Mouse (Mus musculus) embryonic facial prominence, embryonic 12.5 days (tissue): ENCODE results near the gene Msh5. TPM values are rescaled to one million over a fixed set of nuclear protein-coding genes. Genes with fewer than 3 reads are reported as not detected.
"Not testable (repeated sequence)": the region's sequence is repeated elsewhere in the genome, so short reads cannot be mapped to it uniquely, and the experiment has no call there.

Source experiments
- ATAC-seq: fragments of 200-750 bp; cut with Nextera tagmentation; 2 replicates; pipeline ENCODE4 v1.8.0; 2017; ENCODE audit not compliant: insufficient number of reproducible peaks, insufficient read depth, low FRiP score, low TSS enrichment
- H3K27ac ChIP-seq: fragments of 300-500 bp; sonication (generic); 2 replicates; pipeline ENCODE4 v1.5.1; 2016; ENCODE audit warnings: mild to moderate bottlenecking
- H3K27me3 ChIP-seq: fragments of 300-500 bp; sonication (generic); 2 replicates; pipeline ENCODE4 v1.6.1; 2016; ENCODE audit warnings: mild to moderate bottlenecking, moderate library complexity
- H3K36me3 ChIP-seq: fragments of 300-500 bp; sonication (generic); 2 replicates; pipeline ENCODE4 v1.6.1; 2016; ENCODE audit warnings: mild to moderate bottlenecking
- H3K4me1 ChIP-seq: fragments of 300-500 bp; sonication (generic); 2 replicates; pipeline ENCODE4 v1.6.1; 2016
- H3K4me2 ChIP-seq: fragments of 300-500 bp; sonication (generic); replicated peaks from 2 replicates; pipeline ENCODE4 v1.6.1; 2016; ENCODE audit warnings: mild to moderate bottlenecking, moderate library complexity
- H3K4me3 ChIP-seq: fragments of 300-500 bp; sonication (generic); 2 replicates; pipeline ENCODE4 v1.5.1; 2016; ENCODE audit warnings: mild to moderate bottlenecking
- H3K9ac ChIP-seq: fragments of 300-500 bp; sonication (generic); 2 replicates; pipeline ENCODE4 v1.6.1; 2016; ENCODE audit warnings: mild to moderate bottlenecking, moderate library complexity
- H3K9me3 ChIP-seq: fragments of 300-500 bp; sonication (generic); 2 replicates; pipeline ENCODE4 v1.6.1; 2016; ENCODE audit warnings: mild to moderate bottlenecking, moderate library complexity
- WGBS: fragments of 180-500 bp; shearing (Covaris S2); methylation state at CpG from one replicate; pipeline ENCODE4 v1.1.7; 2016; 5-methylcytosine and 5-hydroxymethylcytosine counted together
- polyA plus RNA-seq: library from polyadenylated mRNA; unstranded; fragments of >200 nt; fragmentation: Nextera tagmentation; extraction: Ambion mirVana; gene quantifications from 2 replicates; pipeline ENCODE4 v1.2.1, GENCODE M21; 2016

The Msh5 gene
- polyA plus RNA-seq, 1 experiment from 2014 or later: 4.2 TPM

DNA sequence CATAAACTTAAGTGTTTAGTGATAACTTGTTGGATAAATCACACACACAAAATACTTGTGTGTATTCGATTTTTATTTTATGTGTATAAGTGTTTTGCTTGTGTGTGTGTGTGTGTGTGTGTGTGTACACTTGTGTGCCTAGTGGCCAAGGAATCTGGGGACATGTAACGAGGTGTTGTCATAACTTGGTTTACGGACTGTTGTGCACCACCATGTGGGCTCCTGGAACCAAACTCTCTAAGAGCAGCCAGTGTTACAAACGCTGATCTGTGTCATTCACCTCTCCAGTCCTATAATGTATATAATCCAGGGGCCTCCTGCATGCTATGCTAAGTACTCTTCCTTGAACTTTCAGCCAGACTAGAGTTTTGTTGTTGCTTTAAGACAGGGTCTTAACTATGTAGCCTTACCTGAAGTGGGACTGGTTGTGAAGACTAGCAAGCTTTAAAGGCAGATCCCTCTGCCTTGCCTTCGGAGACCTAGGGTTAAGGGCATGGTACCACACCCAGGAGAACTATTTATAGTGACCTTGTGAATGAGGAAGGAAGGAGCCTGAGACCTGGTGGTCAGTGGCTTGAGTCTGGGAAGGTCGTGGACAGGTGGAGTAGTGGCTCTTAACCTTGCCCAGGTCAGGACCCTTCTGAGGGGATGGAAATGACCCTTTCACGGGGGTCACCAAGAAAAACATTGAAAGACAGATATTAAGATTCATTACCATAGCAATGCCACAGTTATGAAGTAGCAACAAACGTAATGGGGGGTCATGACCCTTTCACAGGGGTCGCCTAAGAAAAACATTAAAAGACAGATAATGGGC lies 43.3 kb downstream of the Msh5 start:
- Histone ChIP-seq H3K36me3 (peaks cover 47% of the 10 kb centered on the region), H3K4me2 (peak overlapping the region; percentile 93), H3K4me3 (peak overlapping the region; percentile 68), H3K4me1 (peaks cover 23% of the 10 kb centered on the region), H3K9me3 (no peaks in the 10 kb centered on the region), H3K27me3 (no peaks in the 10 kb centered on the region), H3K27ac (no peak overlapping the region), H3K9ac (peak overlapping the region; percentile 92)
- WGBS: 65% methylated on average over 9 of the region's 9 CpGs
- no peak for ATAC-seq

DNA sequence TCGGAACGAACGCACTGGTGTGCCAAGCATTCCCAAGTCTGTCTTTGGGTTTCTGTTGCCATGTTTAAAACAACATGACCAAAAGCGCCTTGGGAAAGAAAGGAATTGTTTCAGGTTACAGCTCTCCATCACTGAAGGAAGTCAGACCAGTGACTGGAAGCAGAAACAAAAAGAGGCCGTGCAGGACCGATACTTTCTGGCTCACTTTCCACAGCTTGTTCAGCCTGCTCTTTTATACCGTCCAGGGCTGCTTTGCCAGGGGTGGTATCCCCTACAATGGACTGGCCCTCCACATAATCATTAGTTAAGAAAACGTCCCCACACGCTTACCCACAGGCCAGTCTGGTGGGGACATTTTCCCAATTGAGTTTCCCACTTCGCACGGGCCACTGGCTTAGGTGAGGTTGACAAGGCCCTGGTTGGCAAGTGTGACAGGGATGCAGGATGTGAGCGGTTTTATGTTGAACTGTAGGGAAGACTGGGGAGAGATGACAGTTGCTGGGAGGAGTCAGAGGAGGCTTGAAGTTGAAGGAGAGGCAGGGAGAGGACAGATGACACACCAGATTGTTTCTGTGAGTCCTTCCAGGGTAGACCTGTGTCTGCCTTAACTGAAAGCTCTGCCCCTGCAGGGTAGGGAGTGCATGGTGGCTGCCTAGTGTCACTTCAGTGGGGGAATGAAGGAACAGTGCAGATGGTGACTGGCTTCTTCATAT lies 44.2 kb downstream of the Msh5 start:
- peaks cover 42% of the 10 kb centered on the region for H3K36me3 ChIP-seq
- peak overlapping the region; percentile 68 for H3K4me3 ChIP-seq
- no peaks in the 10 kb centered on the region for H3K27me3 ChIP-seq
- H3K4me1 ChIP-seq: peaks cover 23% of the 10 kb centered on the region
- peak overlapping the region; percentile 92 for H3K9ac ChIP-seq
- H3K27ac ChIP-seq: peak overlapping the region; percentile 99
- H3K4me2 ChIP-seq: peak overlapping the region; percentile 93
- ATAC-seq: no peak
- 10% methylated on average over 12 of the region's 12 CpGs for WGBS
- no peaks in the 10 kb centered on the region for H3K9me3 ChIP-seq

DNA sequence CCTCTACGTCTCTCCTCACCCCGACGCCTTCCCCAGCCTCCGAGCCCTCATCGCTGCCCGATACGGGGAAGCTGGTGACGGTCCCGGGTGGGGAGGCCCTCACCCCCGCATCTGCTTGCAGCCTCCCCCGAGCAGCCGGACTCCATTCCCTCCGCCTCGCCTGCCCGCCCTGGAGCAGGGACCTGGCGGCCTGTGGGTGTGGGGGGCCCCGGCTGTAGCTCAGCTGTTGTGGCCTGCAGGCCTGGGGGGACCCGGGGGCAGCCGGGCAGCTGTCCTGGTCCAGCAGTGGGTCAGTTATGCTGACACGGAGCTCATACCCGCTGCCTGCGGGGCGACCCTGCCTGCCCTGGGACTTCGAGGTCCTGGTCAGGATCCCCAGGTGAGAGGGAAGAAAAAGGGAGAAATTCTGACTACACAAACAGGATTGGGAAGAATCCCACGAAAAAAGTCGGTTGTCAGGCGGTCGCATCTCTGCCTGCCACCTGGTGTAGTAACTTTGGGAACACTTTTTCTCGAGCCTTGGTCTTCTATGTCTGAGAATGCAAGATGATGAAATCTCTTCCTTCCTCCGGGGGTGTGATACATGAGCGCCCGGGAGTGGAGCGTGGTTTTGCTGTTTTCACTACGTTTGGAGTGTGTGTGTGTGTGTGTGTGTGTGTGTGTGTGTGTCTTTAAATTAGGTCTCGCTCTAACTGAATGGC lies 44.9 kb downstream of the Msh5 start:
- Histone ChIP-seq H3K9me3 (no peaks in the 10 kb centered on the region), H3K9ac (peak overlapping the region; percentile 92), H3K4me3 (peak overlapping the region; percentile 68), H3K27me3 (no peaks in the 10 kb centered on the region), H3K4me1 (peaks cover 26% of the 10 kb centered on the region), H3K36me3 (peaks cover 35% of the 10 kb centered on the region), H3K4me2 (peak overlapping the region; percentile 93), H3K27ac (peak overlapping the region; percentile 99)
- no peak for ATAC-seq
- under 1% methylated on average over 35 of the region's 35 CpGs for WGBS

DNA sequence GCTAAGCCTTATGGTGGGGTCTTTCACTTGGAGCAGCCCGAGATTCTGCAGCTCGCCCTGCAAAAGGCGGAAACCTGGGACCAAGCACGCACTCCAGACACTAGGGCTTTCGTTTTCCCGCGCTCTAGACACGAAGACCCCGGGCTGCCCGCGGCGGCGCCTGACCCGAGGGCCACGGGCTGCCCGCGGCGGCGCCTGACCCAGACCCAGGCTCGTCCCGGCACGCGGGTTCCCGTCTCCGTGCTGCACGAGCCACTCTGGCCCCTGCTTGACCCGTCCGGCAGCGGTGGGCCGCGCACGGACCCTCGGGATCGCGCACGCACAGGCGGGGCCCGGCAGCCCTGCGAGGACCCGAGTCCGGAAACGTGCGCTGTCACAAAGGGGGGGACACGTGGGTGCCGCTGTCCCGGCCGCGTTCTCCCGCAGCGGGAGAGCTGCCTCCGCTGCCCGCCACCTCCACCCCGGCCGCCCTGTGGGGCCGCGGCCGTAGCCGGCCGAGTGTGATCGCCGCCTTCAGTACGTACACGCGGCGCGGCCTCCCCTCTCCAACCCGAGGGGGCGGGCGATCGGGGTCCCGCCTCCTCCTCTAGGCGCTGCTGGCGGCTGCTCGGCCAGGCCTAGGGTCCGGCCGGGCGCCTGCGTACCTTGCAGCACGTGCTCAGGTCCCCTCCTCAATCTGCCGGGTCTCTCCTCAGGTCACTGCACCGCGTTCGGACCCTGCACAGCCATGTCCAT lies 45.7 kb downstream of the Msh5 start, which contains the start of gene Vars:
Gene Vars, plus strand, starts transcription at position 271 of the 735 bp plus-strand sequence.
- ATAC-seq: peak; percentile 85
- WGBS: under 1% methylated on average over 79 of the region's 83 CpGs
- no peaks in the 10 kb centered on the region for H3K9me3 ChIP-seq
- H3K4me2 ChIP-seq: peak within 1 kb of the TSS; percentile 93
- H3K9ac ChIP-seq: peak within 1 kb of the TSS; percentile 92
- H3K27ac ChIP-seq: peak within 1 kb of the TSS; percentile 99
- H3K36me3 ChIP-seq: peaks cover 32% of the 10 kb centered on the region
- H3K4me3 ChIP-seq: peak within 1 kb of the TSS; percentile 68
- H3K27me3 ChIP-seq: no peaks in the 10 kb centered on the region
- peaks cover 26% of the 10 kb centered on the region for H3K4me1 ChIP-seq

DNA sequence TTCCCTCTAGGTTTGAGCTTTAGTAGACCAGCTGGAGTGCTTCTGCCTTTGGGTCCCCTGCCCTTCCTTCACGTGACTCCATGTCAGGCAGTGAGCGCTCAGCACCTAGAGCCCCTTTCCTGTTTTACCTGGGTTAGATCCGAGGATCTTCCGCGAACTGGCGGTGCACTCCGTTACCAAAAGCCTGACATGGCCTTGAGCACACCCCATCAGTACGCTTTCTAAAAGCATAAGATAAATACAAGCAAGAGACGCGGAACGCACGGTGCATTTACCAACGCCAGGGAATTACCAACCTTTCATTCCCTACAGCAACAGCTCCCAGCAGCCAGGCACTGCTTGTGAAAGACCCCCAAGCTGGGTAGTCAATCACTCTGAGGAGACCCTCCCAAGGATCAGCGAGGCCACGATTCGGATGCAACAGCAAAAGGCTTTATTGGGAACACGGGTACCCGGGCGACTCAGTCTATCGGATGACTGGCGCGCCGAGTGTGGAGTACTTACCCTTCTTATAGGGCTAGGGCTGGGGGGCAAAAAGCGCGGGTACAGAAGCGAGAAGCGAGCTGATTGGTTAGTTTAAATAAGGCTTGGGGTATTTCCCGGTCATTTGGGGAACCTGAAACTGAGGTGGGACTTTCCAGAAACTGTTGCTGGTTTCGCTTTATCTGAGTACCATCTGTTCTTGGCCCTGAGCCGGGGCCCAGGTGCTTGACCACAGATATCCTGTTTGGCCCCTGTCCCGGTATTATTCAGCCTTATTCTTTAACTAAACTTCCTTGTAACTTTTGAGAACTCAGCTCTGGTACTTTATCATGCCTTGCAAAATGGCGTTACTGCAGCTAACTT lies 46.5 kb downstream of the Msh5 start:
- Histone ChIP-seq H3K4me2 (peak overlapping the region; percentile 93), H3K27ac (peak overlapping the region; percentile 99), H3K4me3 (peak overlapping the region; percentile 68), H3K9ac (peak overlapping the region; percentile 92), H3K36me3 (peaks cover 26% of the 10 kb centered on the region), H3K4me1 (peaks cover 26% of the 10 kb centered on the region)
- not testable (repeated sequence) for H3K9me3 ChIP-seq, ATAC-seq, H3K27me3 ChIP-seq
- 24% methylated on average over 30 of the region's 32 CpGs for WGBS

DNA sequence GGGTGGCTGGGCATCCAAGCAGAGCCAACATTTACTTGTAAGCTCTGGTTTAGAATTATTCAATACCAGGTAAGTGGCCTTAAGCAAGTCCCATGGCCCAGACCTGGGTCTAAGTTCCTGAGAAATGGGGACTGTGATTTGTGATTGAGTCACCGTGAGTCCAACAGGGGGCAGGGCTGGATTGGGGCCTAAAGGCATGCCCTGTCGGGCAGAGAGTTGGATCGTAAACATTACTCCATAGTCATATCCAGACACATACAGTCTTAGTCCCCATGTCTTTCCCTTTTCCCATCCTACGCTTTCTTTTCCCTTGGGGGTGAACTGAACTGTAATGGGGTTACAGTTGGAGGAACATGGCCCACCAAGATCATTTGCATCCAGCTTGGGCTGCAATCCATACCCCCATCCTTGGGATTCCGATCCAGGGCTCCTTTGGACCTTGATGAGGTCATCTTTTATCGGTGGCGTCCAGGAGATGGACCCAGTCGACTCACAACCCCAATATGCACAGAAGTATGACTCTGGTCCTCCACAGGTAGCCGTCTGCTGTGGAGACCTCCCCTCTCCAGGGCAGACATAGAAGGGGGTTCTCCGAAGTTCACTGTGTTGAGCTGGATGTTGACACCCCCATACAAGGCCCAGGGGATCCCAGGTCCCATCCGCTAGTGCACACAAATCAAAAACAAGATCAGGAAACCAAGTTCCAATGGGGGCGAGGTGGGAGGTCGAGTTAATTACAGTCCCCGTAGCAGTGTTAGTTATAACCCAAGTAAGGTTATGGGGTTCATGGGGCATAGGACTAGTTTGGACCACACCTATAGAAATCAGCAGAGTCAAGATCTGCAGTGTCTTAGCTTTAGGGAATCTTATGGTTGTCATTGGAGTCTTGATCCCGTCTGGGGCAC lies 47.8 kb downstream of the Msh5 start:
- no peak for ATAC-seq
- no peak overlapping the region for H3K27ac ChIP-seq
- 94% methylated on average over 15 of the region's 15 CpGs for WGBS
- H3K4me2 ChIP-seq: peak overlapping the region; percentile 93; the same call in 1 of the 2 replicates
- no peaks in the 10 kb centered on the region for H3K27me3 ChIP-seq
- H3K9ac ChIP-seq: no peak overlapping the region
- H3K4me3 ChIP-seq: peak overlapping the region; percentile 33; the same call in 1 of the 2 replicates
- peaks cover 26% of the 10 kb centered on the region for H3K4me1 ChIP-seq
- peaks cover 14% of the 10 kb centered on the region; the same call in 1 of the 2 replicates for H3K36me3 ChIP-seq
- H3K9me3 ChIP-seq: no peaks in the 10 kb centered on the region

DNA sequence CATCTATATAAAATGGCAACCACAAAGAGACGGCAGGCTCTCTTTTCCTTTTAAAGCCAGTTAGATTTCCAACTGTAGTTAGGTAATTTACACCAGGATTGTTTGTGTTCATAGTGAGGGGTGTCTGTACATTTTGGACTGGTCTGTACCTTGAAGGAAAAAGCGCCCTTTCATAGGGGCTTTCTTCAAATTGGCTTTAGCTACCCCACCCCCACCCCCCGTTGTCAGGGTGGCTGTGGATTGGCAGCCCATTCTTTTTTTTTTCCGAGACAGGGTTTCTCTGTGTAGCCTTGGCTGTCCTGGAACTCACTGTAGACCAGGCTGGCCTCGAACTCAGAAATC lies 49.4 kb downstream of the Msh5 start:
- Histone ChIP-seq H3K4me2 (0 out of 2 replicates have a peak overlapping the region, but pooled peaks have one; percentile 7), H3K36me3 (peaks cover 14% of the 10 kb centered on the region; the same call in 1 of the 2 replicates), H3K4me3 (no peak overlapping the region), H3K27me3 (no peaks in the 10 kb centered on the region), H3K4me1 (peaks cover 11% of the 10 kb centered on the region; the same call in 1 of the 2 replicates), H3K9ac (no peak overlapping the region), H3K27ac (no peak overlapping the region), H3K9me3 (no peaks in the 10 kb centered on the region)
- ATAC-seq: no peak
- 91% methylated on average over 5 of the region's 5 CpGs for WGBS

DNA sequence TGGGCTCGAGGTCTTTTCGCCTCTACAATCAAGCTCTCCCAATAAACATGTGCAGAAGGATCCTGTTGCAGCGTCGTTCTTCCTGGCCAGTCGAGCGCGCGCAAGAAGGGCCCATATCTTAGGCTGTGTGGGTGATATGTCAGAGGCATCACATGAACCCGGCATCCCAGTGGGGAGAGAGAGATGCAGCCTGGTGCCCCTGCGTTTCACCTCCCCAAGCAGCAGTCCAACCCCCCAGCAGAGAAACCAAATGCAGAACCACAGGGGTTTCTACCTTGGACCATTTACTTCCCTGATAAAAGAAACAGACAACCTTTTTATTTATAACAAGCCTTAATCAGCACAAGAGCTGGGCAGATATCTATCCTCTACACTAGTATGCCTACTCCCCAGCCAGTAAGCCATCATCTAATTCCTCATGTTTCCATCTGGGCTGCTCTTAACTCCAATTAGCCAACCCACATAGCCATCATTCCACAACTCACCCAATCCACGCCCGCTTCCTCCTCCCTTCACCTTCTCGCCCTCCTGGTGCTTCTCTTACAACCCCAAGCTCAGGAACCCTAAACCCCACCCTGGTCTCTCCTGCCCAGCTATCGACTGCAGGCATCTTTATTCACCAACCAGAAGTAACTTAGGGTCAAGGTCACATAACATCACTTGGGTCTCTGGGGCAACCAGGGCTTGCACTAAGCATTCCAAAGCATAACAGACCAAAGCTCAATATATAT lies 50.0 kb downstream of the Msh5 start:
- 89% methylated on average over 13 of the region's 14 CpGs for WGBS
- H3K4me3 ChIP-seq: no peak overlapping the region
- no peaks in the 10 kb centered on the region for H3K27me3 ChIP-seq
- peaks cover 9% of the 10 kb centered on the region; the same call in 1 of the 2 replicates for H3K4me1 ChIP-seq
- H3K9me3 ChIP-seq: no peaks in the 10 kb centered on the region
- H3K27ac ChIP-seq: no peak overlapping the region
- H3K4me2 ChIP-seq: no peak overlapping the region
- H3K36me3 ChIP-seq: peaks cover 14% of the 10 kb centered on the region; the same call in 1 of the 2 replicates
- no peak for ATAC-seq
- no peak overlapping the region for H3K9ac ChIP-seq

DNA sequence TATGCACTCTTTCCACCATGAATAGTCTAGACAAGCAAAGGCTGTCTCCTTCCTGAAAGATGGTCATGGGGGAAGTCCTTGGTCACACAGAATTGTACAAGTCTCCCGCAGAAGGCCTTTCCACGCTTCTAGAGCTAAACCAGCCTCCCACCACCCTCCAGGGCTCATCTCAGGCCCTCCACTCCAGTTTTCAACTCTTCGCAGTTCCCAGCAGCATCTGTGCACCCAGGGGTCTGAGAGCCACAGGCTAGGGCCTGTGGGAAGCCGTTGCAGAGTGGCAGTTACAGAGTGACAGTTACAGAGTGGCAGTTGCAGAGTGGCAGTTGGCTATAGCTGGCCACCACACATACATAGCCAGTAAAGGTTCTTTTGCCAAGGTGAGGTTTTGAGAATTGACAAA lies 50.6 kb downstream of the Msh5 start:
- H3K4me1 ChIP-seq, ATAC-seq, H3K27ac ChIP-seq, H3K9ac ChIP-seq, H3K9me3 ChIP-seq, H3K4me2 ChIP-seq, H3K27me3 ChIP-seq, H3K4me3 ChIP-seq: not testable (repeated sequence)
- peaks cover 21% of the 10 kb centered on the region for H3K36me3 ChIP-seq
- WGBS: 95% methylated on average over 4 of the region's 4 CpGs
